Mouse (Mus musculus): Measurements from ENCODE around the gene Rtn4rl1.
"Not testable (repeated sequence)": the region's sequence is repeated elsewhere in the genome, so short reads cannot be mapped to it uniquely, and the experiment has no call there.

Gene Rtn4rl1

DNA sequence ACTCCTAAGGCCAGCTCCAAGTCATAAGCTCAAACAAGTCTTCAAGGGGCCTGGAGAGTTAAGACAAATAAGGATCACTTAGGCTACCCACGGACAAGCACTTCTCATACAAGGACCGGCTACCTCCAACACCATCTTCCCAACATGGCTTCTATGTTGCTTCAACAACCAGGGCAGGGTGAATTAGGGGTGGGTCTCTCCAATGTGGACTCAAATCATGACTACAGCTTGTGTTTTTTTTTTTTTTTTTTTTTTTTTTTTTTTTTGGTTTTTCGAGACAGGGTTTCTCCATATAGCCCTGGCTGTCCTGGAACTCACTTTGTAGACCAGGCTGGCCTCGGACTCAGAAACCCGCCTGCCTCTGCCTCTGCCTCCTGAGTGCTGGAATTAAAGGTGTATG lies 102.0 kb downstream of the Rtn4rl1 start:
- not testable (repeated sequence) for DNase-seq (ENCODE audit: extremely low spot score, low spot score)

DNA sequence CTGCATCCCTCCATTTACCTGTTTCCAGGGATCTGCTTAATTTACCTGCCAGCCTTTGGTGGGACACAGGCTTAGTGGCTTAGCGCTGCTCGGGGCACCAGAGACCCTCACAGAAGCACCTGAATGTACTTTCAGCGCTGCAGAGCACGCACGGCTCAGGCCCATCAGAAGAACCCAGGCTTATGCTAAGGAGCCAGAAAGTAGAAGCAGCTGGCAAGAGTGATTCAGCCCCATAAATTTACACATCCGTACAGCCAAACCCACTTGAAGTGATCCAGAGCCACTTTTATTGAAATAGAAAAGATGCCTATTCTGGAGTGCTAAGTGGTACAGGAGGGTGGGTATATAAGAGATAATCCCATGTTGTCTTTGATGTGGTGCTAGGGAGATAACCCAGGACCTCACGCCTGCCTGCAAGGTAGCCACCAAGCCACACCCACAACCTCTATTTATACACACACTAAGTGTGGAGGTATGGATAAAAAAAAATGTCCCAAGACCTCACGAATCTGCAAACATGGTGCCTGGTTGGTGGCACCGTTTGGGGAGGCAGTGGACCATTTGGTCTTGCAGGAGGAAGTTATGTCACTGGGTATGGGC lies 102.9 kb downstream of the Rtn4rl1 start:
- no peak for DNase-seq (ENCODE audit: extremely low spot score, low spot score)

DNA sequence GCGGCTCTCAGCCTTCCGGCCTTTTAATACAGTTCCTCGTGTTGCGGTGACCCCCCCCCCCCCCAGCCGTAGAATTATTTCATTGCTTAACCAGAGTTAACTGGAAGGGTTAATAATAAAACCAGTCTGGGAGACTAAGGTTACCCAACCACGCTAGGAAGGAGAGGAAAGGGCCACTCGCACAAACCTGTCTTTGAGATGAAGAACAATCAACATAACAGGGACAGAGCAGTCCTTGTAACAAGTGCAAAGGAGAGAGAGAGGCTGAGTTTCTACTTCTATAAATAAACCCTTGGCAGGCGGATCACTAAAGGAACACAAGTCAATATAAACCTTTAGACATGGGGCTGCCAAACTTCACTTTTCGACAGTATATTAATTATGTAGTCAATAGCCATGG lies 104.0 kb downstream of the Rtn4rl1 start:
- no peak for DNase-seq (ENCODE audit: extremely low spot score, low spot score)

DNA sequence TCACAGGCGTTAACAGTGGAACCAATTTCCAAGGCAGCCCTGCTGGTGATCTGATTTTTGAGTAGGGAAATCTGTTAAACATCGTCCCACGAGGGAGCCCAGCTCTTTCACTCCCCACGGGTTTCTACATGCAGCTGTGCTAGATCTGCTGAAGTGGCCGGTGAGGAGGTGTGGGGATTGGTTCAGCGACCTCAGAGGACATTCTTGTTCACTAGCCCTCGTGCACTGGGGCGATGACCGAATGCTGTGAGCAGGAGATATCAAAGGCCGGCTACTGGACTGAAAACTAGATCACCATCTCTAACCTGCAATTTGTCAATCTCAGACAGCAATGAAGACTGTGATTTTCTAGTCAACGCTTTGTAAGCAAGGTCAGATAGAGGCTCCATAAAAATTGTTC lies 104.9 kb downstream of the Rtn4rl1 start:
- no peak for DNase-seq (ENCODE audit: extremely low spot score, low spot score)

DNA sequence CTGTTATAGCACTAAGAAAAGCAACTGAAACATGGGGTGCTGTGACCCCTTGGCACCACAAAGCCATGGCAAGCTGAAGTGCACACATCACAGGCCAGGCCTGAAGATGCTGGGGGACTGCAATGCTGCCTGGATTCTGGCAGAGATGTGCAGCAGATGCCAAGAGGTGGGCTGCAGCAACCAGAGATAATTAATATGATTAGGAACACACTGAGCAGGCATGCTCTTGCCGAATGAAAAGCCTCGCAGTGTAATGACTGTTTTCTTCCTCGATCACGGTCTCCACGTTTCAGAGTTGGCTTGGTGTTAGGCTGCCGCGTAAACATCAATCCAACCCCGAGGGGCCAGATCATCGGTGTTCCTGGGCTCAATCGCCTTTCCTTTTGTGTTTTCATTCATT lies 106.2 kb downstream of the Rtn4rl1 start:
- no peak for DNase-seq (ENCODE audit: extremely low spot score, low spot score)

DNA sequence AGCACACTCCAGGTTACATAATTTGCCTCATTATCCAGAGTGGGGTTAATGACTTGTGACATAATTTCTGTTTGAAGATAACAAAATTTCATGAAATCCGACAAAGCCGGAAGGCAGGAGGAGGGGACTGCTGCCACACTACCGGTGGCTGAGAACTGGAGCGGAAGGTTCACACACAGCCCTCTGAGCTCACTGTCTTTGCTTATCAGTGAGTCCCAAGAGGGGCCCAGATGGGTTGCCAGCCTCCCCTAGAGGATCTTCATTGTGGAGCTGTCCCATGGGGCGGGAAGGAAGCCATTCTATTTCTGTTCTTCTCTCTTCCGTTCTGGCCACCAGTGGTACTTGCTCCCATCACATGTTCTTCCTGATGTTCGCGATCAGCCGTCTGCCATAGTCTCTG lies 107.4 kb downstream of the Rtn4rl1 start:
- no peak for DNase-seq (ENCODE audit: extremely low spot score, low spot score)

DNA sequence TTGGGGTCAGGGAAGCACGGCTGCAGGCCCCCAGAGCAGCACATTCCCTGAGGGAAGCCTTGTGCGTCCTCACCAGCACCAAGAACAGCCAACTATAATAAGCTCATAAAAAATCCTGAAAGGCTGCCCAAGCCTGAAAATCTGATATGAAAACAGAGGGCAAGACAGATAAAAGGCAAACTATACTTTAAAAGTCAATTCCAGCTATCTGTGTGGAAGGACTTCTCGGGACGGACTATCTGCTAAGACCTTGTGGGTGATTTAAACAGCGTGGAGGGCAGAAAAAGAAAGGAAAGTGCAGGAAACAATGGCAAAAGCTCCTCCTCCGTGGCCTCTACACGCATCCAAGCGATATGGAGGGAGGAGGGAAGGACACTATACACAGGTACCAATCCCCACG lies 111.2 kb downstream of the Rtn4rl1 start:
- DNase-seq (ENCODE audit: extremely low spot score, low spot score): no peak

DNA sequence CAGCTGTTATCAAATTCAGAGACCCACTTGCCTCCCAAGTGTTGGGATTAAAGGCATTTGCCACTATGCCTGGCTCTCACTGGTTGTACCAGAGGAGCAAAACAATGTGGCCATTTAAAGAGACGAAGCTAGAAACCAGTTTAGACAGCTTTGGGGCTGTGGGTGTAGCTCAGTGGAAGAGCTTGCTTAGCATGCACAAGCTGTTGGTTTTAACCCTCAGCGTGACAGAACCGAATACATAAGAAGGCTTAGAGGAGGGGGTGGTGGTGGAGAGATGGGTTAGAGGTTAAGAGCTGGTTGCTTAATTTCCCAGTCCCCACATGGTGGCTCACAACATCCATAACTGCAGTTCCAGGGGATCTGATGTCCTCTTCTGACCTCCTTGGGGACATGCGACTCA lies 115.1 kb downstream of the Rtn4rl1 start:
- DNase-seq (ENCODE audit: extremely low spot score, low spot score): no peak

DNA sequence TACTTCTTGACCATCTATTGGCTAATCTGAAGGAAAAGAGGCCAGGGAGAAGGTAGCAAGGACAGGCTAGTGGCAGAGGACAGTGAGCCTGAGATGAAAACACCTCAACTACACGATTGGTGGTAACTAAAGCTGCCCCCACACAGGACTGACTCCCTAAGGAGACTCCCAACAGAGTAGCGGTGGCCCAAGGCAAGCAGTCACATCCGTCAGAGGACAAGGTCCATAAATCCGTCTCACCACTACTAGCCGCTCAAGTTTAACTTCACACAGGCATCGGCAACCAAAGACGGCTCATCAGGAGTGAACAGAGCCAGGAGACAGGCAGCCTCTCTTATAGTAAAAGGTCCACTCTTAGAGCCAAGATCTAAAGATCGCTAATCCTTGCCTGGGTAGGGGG lies 117.2 kb downstream of the Rtn4rl1 start:
- DNase-seq (ENCODE audit: extremely low spot score, low spot score): no peak

DNA sequence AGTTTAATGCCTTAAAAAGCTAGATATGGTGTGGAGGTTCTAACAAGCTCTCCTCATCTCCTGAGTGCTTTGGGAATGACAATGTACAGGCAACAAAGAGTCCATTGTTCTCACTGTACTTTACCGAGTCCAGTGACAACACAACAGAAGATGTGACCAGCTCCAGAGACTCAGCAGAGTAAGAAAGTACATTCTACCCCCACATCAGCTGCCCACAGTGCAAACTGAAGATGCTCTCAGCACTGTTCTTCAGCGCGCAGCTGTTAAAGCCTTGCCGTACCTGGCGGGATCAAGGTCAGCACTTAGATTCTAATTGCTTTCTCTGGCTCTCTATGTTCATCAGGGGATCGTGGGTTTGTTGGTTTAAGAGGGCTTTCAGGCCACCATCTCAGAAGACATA lies 118.2 kb downstream of the Rtn4rl1 start:
- DNase-seq (ENCODE audit: extremely low spot score, low spot score): no peak

DNA sequence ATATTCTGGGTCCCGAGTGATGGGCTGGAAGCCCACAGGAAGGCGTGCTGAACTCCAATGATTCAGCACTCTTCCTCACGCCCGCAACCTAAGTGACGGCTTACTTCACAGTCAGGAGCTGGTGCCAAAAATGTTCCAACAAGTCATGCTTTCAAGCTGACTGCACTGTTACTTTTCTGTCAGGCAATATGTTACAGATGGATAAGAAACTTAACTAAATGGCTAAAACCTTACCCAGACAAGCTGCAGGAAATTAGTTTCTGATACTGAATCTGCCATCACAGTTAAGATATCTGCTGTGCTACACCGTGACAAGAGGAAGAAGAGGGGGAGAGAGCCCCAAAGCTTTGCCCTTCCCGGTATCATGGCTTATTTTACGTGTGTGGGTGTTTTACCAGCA lies 120.3 kb downstream of the Rtn4rl1 start:
- no peak for DNase-seq (ENCODE audit: extremely low spot score, low spot score)
